Mouse (Mus musculus) liver, adult 10 weeks (tissue): Measurements from ENCODE around the gene Tmem263. TPM values are rescaled to one million over a fixed set of nuclear protein-coding genes. Genes with fewer than 3 reads are reported as not detected.

Experiments
- polyA plus RNA-seq: library from polyadenylated mRNA; stranded (reverse); fragments of 350-450 nt; fragmentation: Illumina TruSeq; extraction: RNeasy Lipid Tissue Mini Kit (QIAGEN cat#74804); gene quantifications from one replicate; pipeline ENCODE4 v1.2.3, GENCODE M21; 2014; ENCODE audit warnings: low read depth, low replicate concordance

The Tmem263 gene
- polyA plus RNA-seq, result 12.1 TPM

GRCm38 (mm10) chr10:85102247-85103084 lies at the start of gene Tmem263, which contains the start of gene Fhl4:
Tmem263 (plus strand) TSS chr10:85102627.
Fhl4 (minus strand) TSS chr10:85102495.

GRCm38 (mm10) chr10:85127395-85128287 lies 25.2 kb downstream of the Tmem263 start, which contains the start of gene Mterf2:
Mterf2 (minus strand) TSS chr10:85128027.

Other genes starting within 250 kb of the Tmem263 start
- gene Ric8b, start 185.0 kb upstream of the Tmem263 start, polyA plus RNA-seq, result 13.0 TPM
- 0.48 TPM for gene Fhl4, start 132 bp upstream of the Tmem263 start, polyA plus RNA-seq
- gene Mterf2, start 25.4 kb downstream of the Tmem263 start, polyA plus RNA-seq, result 13.3 TPM
- gene Cry1, start 82.4 kb downstream of the Tmem263 start, polyA plus RNA-seq, result 10.8 TPM